Mouse (Mus musculus) neutrophil, adult 5-6 weeks (primary cell): ENCODE measurements around the gene Mef2d. TPM values are rescaled to one million over a fixed set of nuclear protein-coding genes. Genes with fewer than 3 reads are reported as not detected.

Experiments used
- ATAC-seq: fragments of 151-379, 151-347 bp; 2 replicates; pipeline ENCODE4 v1.8.0; 2017; ENCODE audit warnings: mild to moderate bottlenecking, moderate TSS enrichment; ENCODE audit not compliant: insufficient number of reproducible peaks, poor library complexity, low FRiP score, severe bottlenecking; ENCODE audit errors: extremely low read depth
- total RNA-seq: library from RNA; stranded (forward); fragments of 200-1000 nt; gene quantifications from 2 replicates; pipeline ENCODE4 v1.2.3, GENCODE M21; 2017

Mef2d gene
- 120 and 162 TPM in 2 replicates for total RNA-seq

GRCm38 (mm10) chr3:88141787-88142523 lies at the start of gene Mef2d:
Gene Mef2d (plus strand): TSS chr3:88142372.
- peak; percentile 68 for ATAC-seq

DNA sequence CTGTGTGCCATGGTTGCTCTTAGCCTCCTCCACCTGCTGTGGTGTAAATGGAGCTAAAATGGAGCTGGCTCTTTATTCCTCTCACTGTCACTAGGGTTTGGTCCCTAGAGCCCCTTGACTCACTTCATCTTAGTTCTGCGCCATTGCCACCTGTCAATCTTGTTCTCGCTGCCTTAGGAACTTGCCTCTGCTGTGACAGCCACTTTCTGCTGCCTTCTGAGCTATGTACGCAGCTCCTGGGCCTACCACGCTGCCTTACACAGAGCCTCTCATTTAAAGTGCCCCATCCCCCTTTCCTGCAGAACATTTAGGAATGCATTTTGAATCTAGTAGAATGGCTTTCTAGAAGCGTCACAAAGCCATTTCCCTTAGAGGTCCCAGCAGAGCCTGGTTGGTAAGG lies 48.0 kb upstream of the Mef2d start:
- no peak for ATAC-seq

GRCm38 (mm10) chr3:88097666-88098065 lies 44.5 kb upstream of the Mef2d start:
- ATAC-seq: no peak

GRCm38 (mm10) chr3:88100251-88100650 lies 41.9 kb upstream of the Mef2d start:
- no peak for ATAC-seq

- no peak for ATAC-seq
Observed at GRCm38 (mm10) chr3:88101736-88102135, 40.4 kb upstream of the Mef2d start.

DNA sequence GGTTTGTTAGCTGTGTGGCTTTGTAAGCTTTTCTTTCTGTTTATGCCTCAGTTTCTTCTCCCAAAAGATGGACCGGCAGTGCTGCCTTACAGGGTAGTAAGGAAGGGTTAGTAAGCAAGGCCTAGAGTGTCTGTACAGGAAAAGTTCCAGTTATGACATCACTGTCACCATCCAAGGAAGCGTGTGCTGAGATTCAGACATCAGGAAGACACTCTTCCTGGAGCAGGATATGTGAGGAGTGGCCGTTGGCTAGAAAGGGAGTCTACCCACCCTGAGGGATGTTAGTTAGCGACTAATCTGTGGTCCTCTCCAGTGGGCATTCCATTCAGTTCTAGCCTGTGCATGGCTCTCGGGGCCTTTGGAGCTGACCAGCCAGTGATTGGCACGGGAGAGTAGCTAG lies 40.0 kb upstream of the Mef2d start:
- ATAC-seq: no peak

GRCm38 (mm10) chr3:88102611-88103010 lies 39.6 kb upstream of the Mef2d start:
- ATAC-seq: no peak

GRCm38 (mm10) chr3:88106126-88106525 lies 36.0 kb upstream of the Mef2d start:
- no peak for ATAC-seq

GRCm38 (mm10) chr3:88109126-88109525 lies 33.0 kb upstream of the Mef2d start:
- ATAC-seq: no peak

GRCm38 (mm10) chr3:88114396-88114795 lies 27.8 kb upstream of the Mef2d start:
- ATAC-seq: no peak

DNA sequence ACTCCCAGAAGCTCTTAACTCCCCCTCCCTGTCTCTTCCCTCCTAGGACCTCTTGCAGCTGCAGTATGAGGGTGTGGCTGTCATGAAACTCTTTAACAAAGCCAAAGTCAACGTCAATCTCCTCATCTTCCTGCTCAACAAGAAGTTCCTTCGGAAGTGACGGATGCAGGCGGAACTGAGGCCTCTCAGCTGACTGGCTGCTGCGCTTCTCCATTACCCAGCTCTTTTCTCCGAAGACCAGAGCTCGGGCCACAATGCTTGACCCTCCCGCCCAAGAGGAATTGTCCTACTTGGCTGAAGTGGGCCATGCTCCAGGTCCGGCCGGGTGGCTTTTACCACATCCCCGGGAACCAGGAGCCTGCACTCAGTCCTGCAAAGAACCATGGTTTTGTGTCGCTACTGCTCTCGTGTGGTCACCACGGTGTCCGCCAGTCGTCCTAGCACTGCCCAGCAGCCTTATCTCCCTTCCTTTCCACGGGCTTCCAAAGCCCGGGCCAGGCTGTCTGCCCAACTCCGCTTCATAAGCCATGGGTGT lies 22.0 kb upstream of the Mef2d start:
- ATAC-seq: no peak

DNA sequence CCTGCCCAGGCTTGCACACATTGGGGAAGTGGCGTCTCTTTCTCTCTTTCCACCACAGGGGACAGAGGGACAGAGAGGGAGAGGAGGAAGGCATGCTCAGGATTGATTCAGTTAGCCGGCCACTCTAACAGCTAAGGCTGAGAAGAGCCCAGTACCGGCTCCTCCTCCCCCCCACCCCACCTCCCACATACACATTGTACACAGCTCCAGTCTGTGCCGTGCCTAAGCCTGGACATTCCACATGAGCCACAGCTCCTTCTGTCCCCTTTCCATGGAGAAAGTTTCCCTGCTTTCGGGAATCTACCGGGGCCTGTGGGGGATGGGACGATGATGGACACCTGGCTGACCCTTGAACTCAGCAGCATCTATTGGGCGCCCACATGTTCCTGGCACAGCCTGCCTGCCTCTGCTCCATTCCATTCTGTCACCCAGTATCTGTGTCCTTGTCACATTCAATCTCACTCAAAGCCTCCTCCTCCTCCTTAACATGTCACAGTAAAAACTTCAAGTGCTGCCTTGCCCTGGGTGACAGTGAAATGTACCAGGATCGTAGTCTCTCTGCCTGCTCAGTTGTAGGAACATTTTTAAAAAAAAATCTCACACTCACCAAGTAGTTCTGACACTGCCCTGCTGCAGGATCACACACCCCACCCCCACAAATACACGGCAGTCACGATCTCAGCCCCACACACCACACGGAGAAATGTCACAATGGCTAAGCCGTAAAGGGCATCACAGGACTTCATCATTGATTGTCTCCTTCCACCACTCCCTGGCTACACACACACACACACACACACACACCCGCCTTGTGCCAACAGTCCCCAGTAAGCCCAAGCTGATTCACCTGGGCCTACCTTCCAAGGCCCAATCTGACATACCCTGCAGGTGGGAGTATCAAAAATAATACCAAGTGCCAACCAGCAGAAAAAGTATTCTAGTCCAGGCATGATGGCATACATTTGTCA lies 20.7 kb upstream of the Mef2d start:
- ATAC-seq: no peak

GRCm38 (mm10) chr3:88125195-88125594 lies 17.0 kb upstream of the Mef2d start:
- ATAC-seq: no peak

DNA sequence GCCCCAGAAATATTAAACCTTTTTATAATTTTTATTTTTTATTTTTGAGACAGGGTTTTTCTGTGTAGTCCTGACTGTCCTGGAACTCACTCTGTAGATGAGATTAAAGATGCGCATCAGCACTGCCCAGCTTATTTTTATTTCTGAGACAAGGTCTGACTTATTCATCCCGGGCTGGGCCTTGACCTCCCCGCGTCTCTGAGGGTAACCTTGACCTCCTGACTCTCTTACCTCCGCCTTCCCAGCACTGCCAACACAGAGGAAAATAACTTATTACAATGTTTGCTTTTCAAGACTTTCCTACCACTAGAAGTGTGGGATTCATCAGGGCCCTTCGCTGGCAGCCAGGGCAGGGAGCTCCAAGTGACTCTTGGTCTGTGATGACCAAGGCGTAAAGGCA lies 16.0 kb upstream of the Mef2d start:
- no peak for ATAC-seq

DNA sequence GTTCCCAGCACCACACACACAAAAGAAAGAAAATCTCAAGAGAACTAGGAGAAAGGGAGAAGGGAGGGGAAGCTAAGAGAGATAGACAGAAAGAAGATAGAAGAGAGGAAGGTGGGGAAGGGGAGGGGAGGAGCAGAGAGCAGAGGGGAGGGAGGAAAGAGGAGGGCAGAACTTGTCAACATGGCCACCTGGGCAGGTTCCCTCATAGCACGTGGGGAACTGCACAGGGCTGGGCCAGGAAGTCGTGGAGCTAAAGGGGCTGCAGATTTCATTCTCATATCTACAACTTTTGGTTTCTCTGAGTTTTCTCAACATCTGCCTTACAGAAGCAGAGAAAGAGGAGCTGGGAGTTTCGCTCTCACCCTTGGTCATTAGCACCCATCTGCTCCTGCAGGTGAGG lies 14.5 kb upstream of the Mef2d start:
- ATAC-seq: no peak

DNA sequence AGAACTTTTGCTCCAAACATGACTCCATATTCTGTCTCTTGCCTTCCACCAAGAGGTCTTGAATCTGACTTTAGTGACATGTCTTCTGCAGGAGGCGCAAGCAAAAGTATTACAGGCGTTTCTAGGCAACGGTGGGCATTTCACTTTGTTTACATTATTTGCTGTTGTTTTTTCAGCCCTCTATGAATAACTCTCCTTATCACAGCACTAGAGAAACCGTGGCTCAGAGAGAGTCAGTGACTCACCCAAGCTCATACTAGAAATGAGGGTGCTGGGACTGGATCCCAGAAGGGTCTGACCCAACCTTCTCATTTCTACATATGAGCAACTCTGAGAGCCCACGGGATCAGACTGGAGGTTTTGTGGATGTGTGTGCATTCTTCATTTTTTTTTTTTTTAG lies 14.1 kb upstream of the Mef2d start:
- ATAC-seq: no peak

DNA sequence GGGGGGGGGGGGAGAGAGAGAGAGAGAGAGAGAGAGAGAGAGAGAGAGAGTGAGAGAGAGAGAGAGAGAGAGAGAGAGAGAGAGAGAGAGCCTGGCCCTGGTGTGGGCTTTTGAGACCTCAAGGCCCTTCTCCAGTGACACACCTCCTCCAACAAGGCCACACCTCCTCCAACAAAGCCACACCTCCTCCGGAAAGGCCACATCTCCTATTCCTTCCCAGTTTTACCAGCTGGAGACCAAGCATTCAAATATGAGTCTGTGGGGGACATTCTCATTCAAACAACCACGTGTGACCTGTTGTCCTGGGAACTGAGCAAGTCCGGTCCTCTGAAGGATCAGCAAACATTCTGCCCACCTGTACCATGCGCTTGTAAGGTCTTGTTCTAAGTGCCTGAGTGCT lies 13.2 kb upstream of the Mef2d start:
- no peak for ATAC-seq

DNA sequence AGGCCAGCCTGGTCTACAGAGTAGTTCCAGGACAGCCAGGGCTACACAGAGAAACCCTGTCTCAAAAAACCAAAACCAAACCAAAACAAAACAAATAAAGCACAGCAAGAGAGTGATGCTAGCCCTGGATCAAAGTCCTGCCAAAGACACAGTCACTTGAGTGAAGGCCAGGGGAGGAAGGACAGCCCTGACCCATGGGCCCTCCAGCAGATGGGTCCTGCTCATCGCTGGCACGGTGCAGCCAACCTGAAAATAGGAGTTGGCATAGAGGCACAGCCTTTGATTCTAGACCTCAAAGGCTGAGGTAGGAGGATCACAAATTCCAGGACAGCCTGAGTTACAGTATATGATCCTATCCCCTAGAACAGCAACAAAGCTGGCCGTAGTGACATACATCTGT lies 11.1 kb upstream of the Mef2d start:
- no peak for ATAC-seq

- ATAC-seq: no peak
Observed at GRCm38 (mm10) chr3:88132492-88132891, 9.7 kb upstream of the Mef2d start.
